In the genomic region with DNA sequence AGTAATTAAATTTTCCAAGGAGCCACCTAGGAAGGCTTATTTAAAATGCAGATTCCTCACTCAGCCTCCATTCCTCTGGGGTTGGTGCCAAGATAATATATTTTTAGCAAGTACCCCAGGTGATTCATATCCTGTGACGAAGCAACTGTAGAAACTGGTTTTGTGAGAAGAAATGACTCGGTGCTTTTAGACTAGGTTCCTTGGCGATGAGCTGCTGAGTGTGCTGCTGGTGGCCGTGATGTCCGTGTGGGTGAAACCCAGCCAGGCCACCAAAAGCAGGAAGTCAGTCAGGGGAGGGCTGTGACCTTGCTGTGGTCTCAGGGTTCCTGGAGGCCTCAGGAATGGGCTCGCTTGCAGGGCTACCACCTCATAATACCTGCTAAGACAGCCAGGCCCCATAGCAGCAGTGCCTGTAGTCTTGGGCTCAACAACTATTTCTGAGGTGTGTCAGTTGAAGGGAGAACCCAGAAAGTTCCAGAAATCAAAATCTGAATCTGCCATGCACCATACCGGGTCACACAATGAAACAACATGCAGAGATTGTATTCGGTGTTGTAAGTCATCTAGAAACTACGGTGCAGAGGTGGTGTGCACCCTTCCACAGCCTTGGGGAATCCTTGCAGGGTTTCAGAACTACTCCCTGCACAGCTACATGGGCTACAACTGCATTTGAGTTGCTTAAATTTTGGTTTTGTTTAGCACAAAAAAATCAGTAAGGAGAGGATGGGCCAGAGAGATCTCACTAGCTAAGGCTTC, we compare ENCODE assay signal across 11 mouse cellular contexts. TPM values are rescaled to one million over a fixed set of nuclear protein-coding genes. Genes with fewer than 3 reads are reported as not detected.
A peak's percentile ranks its signal among the peaks of the same experiment; 100 is the strongest.
DNase-seq lines count a peak whose midpoint lies in the region; ATAC-seq and TF ChIP-seq lines count a peak whose summit lies in the region.
"Had no signal": no experiment of that assay in that cellular context is flagged by ENCODE, and none has a peak within 500 bp of the region (broad histone marks: within the 10 kb centered on the region; RNA-seq: fewer than 3 reads in every experiment).

No protein-coding gene starts in this region.

- H3K27me3 ChIP-seq in kidney, adult 2 months (replicated peaks; ENCODE audit: control insufficient read depth, insufficient read depth, low read length), result no peaks in the 10 kb centered on the region
- no peaks in the 10 kb centered on the region for H3K27me3 ChIP-seq in forebrain, embryonic 14.5 days (replicated peaks; ENCODE audit: control insufficient read depth, insufficient read depth, low read length)
- H3K27me3 ChIP-seq: midbrain, embryonic 12.5 days had no signal

- no peak overlapping the region for H3K9ac ChIP-seq in forebrain, embryonic 14.5 days (ENCODE audit: low read length)
- H3K9ac ChIP-seq: liver, embryonic 14.5 days; midbrain, embryonic 12.5 days had no signal

- no peaks in the 10 kb centered on the region for H3K36me3 ChIP-seq in kidney, adult 2 months (ENCODE audit: control insufficient read depth, insufficient read depth, low read length)
- no peaks in the 10 kb centered on the region for H3K36me3 ChIP-seq in forebrain, embryonic 14.5 days (ENCODE audit: control insufficient read depth, insufficient read depth, low read length)
- H3K36me3 ChIP-seq: midbrain, embryonic 12.5 days had no signal

- H3K27ac ChIP-seq in kidney, adult 2 months (ENCODE audit: insufficient read depth, low read depth, low read length), result peak overlapping the region; percentile 17; the same call in 1 of the 2 replicates
- no peak overlapping the region for H3K27ac ChIP-seq in forebrain, embryonic 14.5 days (ENCODE audit: low read depth, low read length)
- H3K27ac ChIP-seq: liver, embryonic 14.5 days; midbrain, embryonic 12.5 days had no signal

- H3K4me3 ChIP-seq in kidney, adult 2 months (ENCODE audit: insufficient read depth, low read depth, low read length), result no peak overlapping the region
- no peak overlapping the region for H3K4me3 ChIP-seq in forebrain, embryonic 14.5 days (ENCODE audit: low read depth, low read length)
- H3K4me3 ChIP-seq: midbrain, embryonic 12.5 days had no signal

- WGBS in kidney, adult 2 months, result 52% methylated on average over 9 of the region's 9 CpGs
- WGBS in forebrain, embryonic 14.5 days, result 85% methylated on average over 9 of the region's 9 CpGs

- TF ChIP-seq POLR2A in kidney, adult 2 months (IDR thresholded peaks at IDR 0.05; ENCODE audit: low read depth, low read length), result no peak

- intact Hi-C loops in left cerebral cortex, postnatal 36 days (cut with DNase I), result no loop called here

- DNase-seq in kidney, adult 2 months, result peak; percentile 22
- no peak for DNase-seq in kidney, adult 18-20 months
- DNase-seq in 3T3-L1 (ENCODE audit: low read depth, low spot score) (peak; percentile 92), NIH3T3 (ENCODE audit: low read depth) (peak; percentile 83)
- peak; percentile 15 to 18 for DNase-seq in left cerebral cortex, postnatal 36 days (ENCODE audit: low spot score in 2 of 2)
- no peak for DNase-seq in forebrain, embryonic 14.5 days (ENCODE audit: low spot score)
- DNase-seq: gastrocnemius, postnatal 10 days had no signal

- H3K4me1 ChIP-seq in kidney, adult 2 months (ENCODE audit: control insufficient read depth, insufficient read depth, low read length), result no peaks in the 10 kb centered on the region
- H3K4me1 ChIP-seq in forebrain, embryonic 14.5 days (ENCODE audit: control insufficient read depth, insufficient read depth, low read length), result no peaks in the 10 kb centered on the region
- H3K4me1 ChIP-seq: midbrain, embryonic 12.5 days had no signal

- no peak for TF ChIP-seq CTCF in kidney, adult 2 months (conservative IDR thresholded peaks at IDR 0.05; ENCODE audit: insufficient read depth, insufficient read length, low read depth, low read length)

- no peak overlapping the region for H3K4me2 ChIP-seq in forebrain, embryonic 14.5 days (ENCODE audit: low read length)
- H3K4me2 ChIP-seq: midbrain, embryonic 12.5 days had no signal

- no peak for ATAC-seq in forebrain, embryonic 14.5 days
- ATAC-seq in erythroid progenitor cell, adult 5-6 weeks (replicated peaks; ENCODE audit: low FRiP score, poor library complexity, severe bottlenecking), result no peak
- ATAC-seq: hindbrain, embryonic 16.5 days had no signal

- no peaks in the 10 kb centered on the region for H3K9me3 ChIP-seq in forebrain, embryonic 14.5 days (replicated peaks; ENCODE audit: control insufficient read depth, low read length)
- H3K9me3 ChIP-seq: midbrain, embryonic 12.5 days had no signal

RNA-seq across cellular contexts. Expression of gene Emp2, which starts 27.1 kb away (rescaled TPM):
- 22.3 and 23.3 TPM in 2 replicates for polyA plus RNA-seq in kidney, adult 2 months (2012; rRNA removed)
- 10 to 100 TPM; 12.2 to 12.9 TPM for total RNA-seq in left cerebral cortex, postnatal 36 days (2021)
- 3.4 and 5.1 TPM in 2 replicates for polyA plus RNA-seq in forebrain, embryonic 14.5 days (2014; fragmentation: Nextera tagmentation; extraction: Ambion mirVana)
- 0.72 TPM in 1 of 2 replicates, not detected in the other for total RNA-seq in erythroid progenitor cell, adult 5-6 weeks (2015; ENCODE audit: low replicate concordance)
- total RNA-seq in erythroid progenitor cell, adult 5-6 weeks (2017; ENCODE audit: low replicate concordance), result not detected in 2 replicates

Comparison
In these comparisons a context has a peak if more than half of its experiments do, and no peak if none do; other contexts are left out.
1. DNase-seq: peak in kidney, adult 2 months (single experiment), 3T3-L1 (single experiment), NIH3T3 (single experiment) and left cerebral cortex, postnatal 36 days (2 of 2); none in kidney, adult 18-20 months (single experiment) and forebrain, embryonic 14.5 days (single experiment).
2. RNA of gene Emp2, which starts 27.1 kb away (total RNA-seq): 12.2 to 12.9 TPM in left cerebral cortex, postnatal 36 days; 0.72 TPM in erythroid progenitor cell, adult 5-6 weeks; every median in the first group is over 4 times any median in the second.